Mouse (Mus musculus) stomach, embryonic 14.5 days (tissue): Measurements from ENCODE around the gene Oxsm. TPM values are rescaled to one million over a fixed set of nuclear protein-coding genes. Genes with fewer than 3 reads are reported as not detected.

Source experiments
- ATAC-seq: fragments of 200-750 bp; cut with Nextera tagmentation; 2 replicates; pipeline ENCODE4 v1.8.0; 2017; ENCODE audit warnings: low read depth, moderate TSS enrichment; ENCODE audit not compliant: insufficient number of reproducible peaks, insufficient read depth, low FRiP score
- H3K27ac ChIP-seq: fragments of 300-500 bp; sonication (generic); 2 replicates; pipeline ENCODE4 v1.5.1; 2014; ENCODE audit warnings: mild to moderate bottlenecking, low read length, moderate library complexity, mixed read lengths
- H3K27me3 ChIP-seq: fragments of 300-500 bp; sonication (generic); 2 replicates; pipeline ENCODE4 v1.6.1; 2014; ENCODE audit warnings: low read length, control low read depth, mixed read lengths; ENCODE audit not compliant: control insufficient read depth, insufficient read depth
- H3K36me3 ChIP-seq: fragments of 300-500 bp; sonication (generic); 2 replicates; pipeline ENCODE4 v1.6.1; 2014; ENCODE audit warnings: mild to moderate bottlenecking, control low read depth, low read length, moderate library complexity, mixed read lengths; ENCODE audit not compliant: control insufficient read depth, insufficient read depth
- H3K4me1 ChIP-seq: fragments of 300-500 bp; sonication (generic); 2 replicates; pipeline ENCODE4 v1.6.1; 2014; ENCODE audit warnings: low read length, control low read depth, mixed read lengths; ENCODE audit not compliant: control insufficient read depth, insufficient read depth
- H3K4me2 ChIP-seq: fragments of 300-500 bp; sonication (generic); replicated peaks from 2 replicates; pipeline ENCODE4 v1.6.1; 2014; ENCODE audit warnings: low read depth, low read length, control low read depth
- H3K4me3 ChIP-seq: fragments of 300-500 bp; sonication (generic); 2 replicates; pipeline ENCODE4 v1.5.1; 2014; ENCODE audit warnings: low read depth, low read length, control low read depth
- H3K9ac ChIP-seq: fragments of 300-500 bp; sonication (generic); replicated peaks from 2 replicates; pipeline ENCODE4 v1.6.1; 2014; ENCODE audit warnings: low read depth, mild to moderate bottlenecking, control low read depth, low read length, moderate library complexity, mixed read lengths
- H3K9me3 ChIP-seq: fragments of 300-500 bp; sonication (generic); 2 replicates; pipeline ENCODE4 v1.6.1; 2016; ENCODE audit warnings: low read depth, low read length, control low read depth; ENCODE audit not compliant: control insufficient read depth
- WGBS: fragments of 180-500 bp; shearing (Covaris S2); extraction: QIAGEN DNeasy Blood & Tissue Kit; methylation state at CpG from one replicate; pipeline ENCODE4 v1.1.7; 2014; 5-methylcytosine and 5-hydroxymethylcytosine counted together
- polyA plus RNA-seq: library from polyadenylated mRNA; unstranded; fragments of >200 nt; fragmentation: Nextera tagmentation; extraction: Ambion mirVana; gene quantifications from 2 replicates; pipeline ENCODE4 v1.2.1, GENCODE M21; 2014

Oxsm gene
- 1.0 and 1.5 TPM in 2 replicates for polyA plus RNA-seq

- WGBS, result 1% methylated on average over 65 of the region's 65 CpGs
These were observed at the start of gene Oxsm, which contains the start of gene Ngly1 for GRCm38 (mm10) chr14:16249171-16249874. TSS of gene Oxsm (minus strand) at chr14:16249808. TSS of gene Ngly1 (plus strand) at chr14:16249280.

GRCm38 (mm10) chr14:16296816-16297468 is 47.3 kb upstream of the Oxsm start:
- no peak for ATAC-seq
- WGBS, result 64% methylated on average over 2 of the region's 2 CpGs
- Histone ChIP-seq H3K27ac (no peak overlapping the region), H3K9me3 (no peaks in the 10 kb centered on the region), H3K9ac (no peak overlapping the region), H3K4me1 (no peaks in the 10 kb centered on the region), H3K4me2 (no peak overlapping the region), H3K4me3 (no peak overlapping the region), H3K36me3 (no peaks in the 10 kb centered on the region; the same call in none of the 2 replicates), H3K27me3 (no peaks in the 10 kb centered on the region)

More at GRCm38 (mm10) chr14:16249171-16249874, at the start of gene Oxsm, which contains the start of gene Ngly1:
- peak within 1 kb of the TSS; percentile 56 for H3K4me3 ChIP-seq
- peak within 1 kb of the TSS; percentile 60 for H3K9ac ChIP-seq
- H3K4me2 ChIP-seq, result peak within 1 kb of the TSS; percentile 77
- no peaks in the 10 kb centered on the region for H3K27me3 ChIP-seq
- peak within 1 kb of the TSS; percentile 61 for H3K27ac ChIP-seq
- ATAC-seq, result peak; percentile 99
- peaks cover 3% of the 10 kb centered on the region; the same call in 1 of the 2 replicates for H3K4me1 ChIP-seq
- no peaks in the 10 kb centered on the region for H3K36me3 ChIP-seq
- H3K9me3 ChIP-seq, result no peaks in the 10 kb centered on the region

- Histone ChIP-seq H3K36me3 (peaks cover 3% of the 10 kb centered on the region), H3K4me3 (no peak overlapping the region), H3K27ac (no peak overlapping the region), H3K4me2 (no peak overlapping the region), H3K9me3 (no peaks in the 10 kb centered on the region), H3K27me3 (no peaks in the 10 kb centered on the region), H3K4me1 (no peaks in the 10 kb centered on the region), H3K9ac (no peak overlapping the region)
- no peak for ATAC-seq
- 69% methylated on average over 1 of the region's 1 CpGs for WGBS
These were observed 44.3 kb upstream of the Oxsm start for GRCm38 (mm10) chr14:16293921-16294320.

GRCm38 (mm10) chr14:16293015-16293414 is 43.4 kb upstream of the Oxsm start:
- H3K4me2 ChIP-seq, result no peak overlapping the region

GRCm38 (mm10) chr14:16292371-16292770 is 42.8 kb upstream of the Oxsm start:
- H3K36me3 ChIP-seq, result peaks cover 3% of the 10 kb centered on the region
- H3K9me3 ChIP-seq, result no peaks in the 10 kb centered on the region
- 19% methylated on average over 1 of the region's 1 CpGs for WGBS
- H3K4me2 ChIP-seq, result no peak overlapping the region
- H3K4me3 ChIP-seq, result no peak overlapping the region
- no peaks in the 10 kb centered on the region for H3K27me3 ChIP-seq
- H3K9ac ChIP-seq, result no peak overlapping the region
- no peaks in the 10 kb centered on the region for H3K4me1 ChIP-seq
- H3K27ac ChIP-seq, result no peak overlapping the region
- ATAC-seq, result no peak

More at GRCm38 (mm10) chr14:16293015-16293414, 43.4 kb upstream of the Oxsm start:
- Histone ChIP-seq H3K4me1 (no peaks in the 10 kb centered on the region), H3K9me3 (no peaks in the 10 kb centered on the region), H3K27me3 (no peaks in the 10 kb centered on the region), H3K27ac (no peak overlapping the region), H3K4me3 (no peak overlapping the region), H3K9ac (no peak overlapping the region), H3K36me3 (peaks cover 3% of the 10 kb centered on the region)
- ATAC-seq, result no peak

GRCm38 (mm10) chr14:16283966-16284365 is 34.4 kb upstream of the Oxsm start:
- no peak for ATAC-seq
- no peaks in the 10 kb centered on the region for H3K9me3 ChIP-seq
- no peak overlapping the region for H3K4me3 ChIP-seq
- peaks cover 5% of the 10 kb centered on the region; the same call in 1 of the 2 replicates for H3K36me3 ChIP-seq
- no peak overlapping the region for H3K27ac ChIP-seq
- no peaks in the 10 kb centered on the region for H3K4me1 ChIP-seq
- H3K4me2 ChIP-seq, result no peak overlapping the region
- no peak overlapping the region for H3K9ac ChIP-seq
- H3K27me3 ChIP-seq, result no peaks in the 10 kb centered on the region
- 83% methylated on average over 4 of the region's 4 CpGs for WGBS

- no peak overlapping the region for H3K4me2 ChIP-seq
- H3K4me1 ChIP-seq, result no peaks in the 10 kb centered on the region
- no peak overlapping the region for H3K27ac ChIP-seq
- no peaks in the 10 kb centered on the region for H3K9me3 ChIP-seq
- no peak overlapping the region for H3K9ac ChIP-seq
- no peaks in the 10 kb centered on the region for H3K27me3 ChIP-seq
- peaks cover 5% of the 10 kb centered on the region; the same call in 1 of the 2 replicates for H3K36me3 ChIP-seq
- 59% methylated on average over 4 of the region's 4 CpGs for WGBS
- ATAC-seq, result no peak
- H3K4me3 ChIP-seq, result no peak overlapping the region
These were observed 29.6 kb upstream of the Oxsm start for GRCm38 (mm10) chr14:16279196-16279595.

GRCm38 (mm10) chr14:16273677-16274076 is 24.1 kb upstream of the Oxsm start:
- Histone ChIP-seq H3K36me3 (peaks cover 6% of the 10 kb centered on the region; the same call in 1 of the 2 replicates), H3K9ac (no peak overlapping the region), H3K4me2 (no peak overlapping the region), H3K27ac (no peak overlapping the region), H3K4me1 (no peaks in the 10 kb centered on the region), H3K4me3 (no peak overlapping the region), H3K27me3 (no peaks in the 10 kb centered on the region), H3K9me3 (no peaks in the 10 kb centered on the region)
- WGBS, result 91% methylated on average over 3 of the region's 3 CpGs
- ATAC-seq, result no peak
